Mouse (Mus musculus) bone marrow macrophage, adult 2 months (primary cell): ENCODE data around the gene Slc6a3. TPM values are rescaled to one million over a fixed set of nuclear protein-coding genes. Genes with fewer than 3 reads are reported as not detected.

ENCODE experiments used
- H3K27ac ChIP-seq: 2 replicates; pipeline ENCODE4 v1.5.1; 2012; ENCODE audit warnings: low read depth, low read length; ENCODE audit not compliant: insufficient read depth
- H3K4me1 ChIP-seq: 2 replicates; pipeline ENCODE4 v1.6.1; 2012; ENCODE audit warnings: low read length; ENCODE audit not compliant: control insufficient read depth, insufficient read depth
- H3K4me3 ChIP-seq: 2 replicates; pipeline ENCODE4 v1.5.1; 2012; ENCODE audit warnings: mild to moderate bottlenecking, low read length, moderate library complexity; ENCODE audit not compliant: insufficient read depth
- CTCF ChIP-seq: IDR thresholded peaks from 2 replicates; pipeline ENCODE4 v1.5.1; 2012; ENCODE audit warnings: low read depth, mild to moderate bottlenecking, low read length, moderate library complexity
- POLR2A ChIP-seq: IDR thresholded peaks from 2 replicates; pipeline ENCODE4 v1.6.1; 2012; ENCODE audit warnings: mild to moderate bottlenecking, low read depth, low read length, borderline replicate concordance
- polyA plus RNA-seq: library from polyadenylated mRNA; stranded (reverse); fragments of >200 nt; gene quantifications from 2 replicates; pipeline ENCODE4 v1.2.4, GENCODE M21; 2012; ENCODE audit not compliant: missing spikeins, insufficient read depth, insufficient read length

The Slc6a3 gene
- polyA plus RNA-seq, 1 experiment: not detected

DNA sequence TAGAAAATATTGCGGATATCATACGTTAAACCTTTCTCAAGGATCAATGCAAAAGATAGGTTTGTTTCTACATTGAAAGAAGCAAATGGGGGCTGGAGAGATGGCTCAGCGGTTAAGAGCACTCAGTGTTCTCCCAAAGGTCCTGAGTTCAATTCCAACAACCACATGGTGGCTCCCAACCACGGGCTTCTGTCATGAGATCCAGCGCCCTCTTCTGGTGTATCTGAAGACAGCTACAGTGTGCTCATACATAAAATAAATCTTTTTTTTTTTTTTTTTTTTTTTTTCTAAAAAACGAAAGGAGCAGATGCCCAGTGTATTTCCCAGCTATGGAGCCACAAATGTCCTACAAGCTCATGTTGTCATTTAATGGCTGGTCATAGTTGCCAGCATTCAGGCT lies 84.1 kb downstream of the Slc6a3 start:
- no peak overlapping the region for H3K27ac ChIP-seq
- TF ChIP-seq POLR2A: no peak
- TF ChIP-seq CTCF: peak; percentile 36
- H3K4me1 ChIP-seq: no peaks in the 10 kb centered on the region
- no peak overlapping the region for H3K4me3 ChIP-seq

DNA sequence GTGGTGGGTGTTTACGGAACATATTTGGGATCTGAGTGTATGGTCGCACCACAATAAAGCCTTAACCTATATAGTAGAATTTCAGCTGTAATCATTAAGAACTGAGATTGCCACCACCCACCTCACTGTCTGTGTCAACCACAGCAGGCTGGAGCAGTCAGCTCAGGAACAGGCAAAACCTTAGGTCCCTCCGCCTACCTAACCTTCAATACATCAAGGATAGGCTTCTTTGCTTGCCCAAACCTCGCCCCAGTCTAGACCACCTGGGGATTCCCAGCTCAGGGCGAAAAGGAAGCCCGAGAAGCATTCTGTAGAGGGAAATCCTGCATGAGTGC lies 89.8 kb downstream of the Slc6a3 start:
- Histone ChIP-seq H3K4me1 (no peaks in the 10 kb centered on the region), H3K27ac (no peak overlapping the region), H3K4me3 (peak overlapping the region; percentile 59)
- TF ChIP-seq CTCF (no peak), POLR2A (no peak)

DNA sequence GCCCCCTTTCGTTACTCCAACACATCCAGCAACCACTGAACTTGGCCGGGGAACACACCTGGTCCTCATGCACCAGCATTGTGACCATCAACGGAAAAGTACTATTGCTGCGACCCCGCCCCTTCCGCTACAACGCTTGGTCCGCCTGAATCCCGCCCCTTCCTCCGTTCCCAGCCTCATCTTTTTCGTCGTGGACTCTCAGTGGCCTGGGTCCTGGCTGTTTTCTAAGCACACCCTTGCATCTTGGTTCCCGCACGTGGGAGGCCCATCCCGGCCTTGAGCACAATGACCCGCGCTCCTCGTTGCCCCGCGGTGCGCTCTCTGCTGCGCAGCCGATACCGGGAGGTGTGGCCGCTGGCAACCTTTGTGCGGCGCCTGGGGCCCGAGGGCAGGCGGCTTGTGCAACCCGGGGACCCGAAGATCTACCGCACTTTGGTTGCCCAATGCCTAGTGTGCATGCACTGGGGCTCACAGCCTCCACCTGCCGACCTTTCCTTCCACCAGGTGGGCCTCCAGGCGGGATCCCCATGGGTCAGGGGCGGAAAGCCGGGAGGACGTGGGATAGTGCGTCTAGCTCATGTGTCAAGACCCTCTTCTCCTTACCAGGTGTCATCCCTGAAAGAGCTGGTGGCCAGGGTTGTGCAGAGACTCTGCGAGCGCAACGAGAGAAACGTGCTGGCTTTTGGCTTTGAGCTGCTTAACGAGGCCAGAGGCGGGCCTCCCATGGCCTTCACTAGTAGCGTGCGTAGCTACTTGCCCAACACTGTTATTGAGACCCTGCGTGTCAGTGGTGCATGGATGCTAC lies 90.4 kb downstream of the Slc6a3 start, which contains the start of gene Tert:
Gene Tert (plus strand): TSS at position 167 of the 805 bp plus-strand sequence.
- Histone ChIP-seq H3K27ac (no peak within 1 kb of the TSS), H3K4me1 (no peaks in the 10 kb centered on the region), H3K4me3 (peak within 1 kb of the TSS; percentile 59)
- TF ChIP-seq POLR2A (no peak), CTCF (peak; percentile 52; the same call in 1 of the 2 replicates)

Other genes starting within 250 kb of the Slc6a3 start
- gene Mrpl36, start 208.2 kb upstream of the Slc6a3 start, polyA plus RNA-seq: 40.6 and 42.9 TPM in 2 replicates
- gene Ndufs6, start 208.2 kb upstream of the Slc6a3 start, polyA plus RNA-seq: 82.6 and 92.0 TPM in 2 replicates
- gene Lpcat1, start 69.5 kb upstream of the Slc6a3 start, polyA plus RNA-seq: 39.5 and 45.3 TPM in 2 replicates
- gene Clptm1l, start 67.3 kb downstream of the Slc6a3 start, polyA plus RNA-seq: 109 and 119 TPM in 2 replicates
- not detected in 2 replicates for gene Tert, start 90.2 kb downstream of the Slc6a3 start, polyA plus RNA-seq
- gene Slc6a18, start 141.3 kb downstream of the Slc6a3 start, polyA plus RNA-seq: not detected in 2 replicates
- not detected in 2 replicates for gene Slc6a19, start 168.1 kb downstream of the Slc6a3 start, polyA plus RNA-seq
- gene Slc12a7, start 196.3 kb downstream of the Slc6a3 start, polyA plus RNA-seq: 50.6 and 53.9 TPM in 2 replicates